Mouse (Mus musculus) limb, embryonic 14.5 days (tissue): ENCODE results near the gene Wipi2. TPM values are rescaled to one million over a fixed set of nuclear protein-coding genes. Genes with fewer than 3 reads are reported as not detected.

Experiments used
- ATAC-seq: fragments of 200-750 bp; cut with Nextera tagmentation; 2 replicates; pipeline ENCODE4 v1.8.0; 2017; ENCODE audit warnings: low read depth, moderate number of reproducible peaks, moderate TSS enrichment; ENCODE audit not compliant: low FRiP score
- DNase-seq: peaks from one replicate; pipeline ENCODE4 v3.0.0-alpha.2; 2015; ENCODE audit warnings: low spot score
- H3K27ac ChIP-seq: fragments of 300-500 bp; sonication (generic); replicated peaks from 2 replicates; pipeline ENCODE4 v1.5.1; 2014; ENCODE audit warnings: low read depth, mild to moderate bottlenecking, low read length, moderate library complexity, mixed read lengths
- H3K27me3 ChIP-seq: fragments of 300-500 bp; sonication (generic); 2 replicates; pipeline ENCODE4 v1.6.1; 2014; ENCODE audit warnings: low read length, mixed read lengths; ENCODE audit not compliant: control insufficient read depth, insufficient read depth
- H3K36me3 ChIP-seq: fragments of 300-500 bp; sonication (generic); 2 replicates; pipeline ENCODE4 v1.6.1; 2014; ENCODE audit warnings: mild to moderate bottlenecking, low read length, moderate library complexity, mixed read lengths; ENCODE audit not compliant: control insufficient read depth, insufficient read depth
- H3K4me1 ChIP-seq: fragments of 300-500 bp; sonication (generic); 2 replicates; pipeline ENCODE4 v1.6.1; 2014; ENCODE audit warnings: antibody characterized with exemption, low read length, mixed read lengths; ENCODE audit not compliant: control insufficient read depth, insufficient read depth
- H3K4me2 ChIP-seq: fragments of 300-500 bp; sonication (generic); replicated peaks from 2 replicates; pipeline ENCODE4 v1.6.1; 2014; ENCODE audit warnings: low read depth, mild to moderate bottlenecking, low read length, moderate library complexity; ENCODE audit not compliant: severe bottlenecking
- H3K4me3 ChIP-seq: fragments of 300-500 bp; sonication (generic); replicated peaks from 2 replicates; pipeline ENCODE4 v1.5.1; 2014; ENCODE audit warnings: low read length
- H3K9ac ChIP-seq: fragments of 300-500 bp; sonication (generic); 2 replicates; pipeline ENCODE4 v1.6.1; 2014; ENCODE audit warnings: mild to moderate bottlenecking, low read depth, low read length, moderate library complexity; ENCODE audit not compliant: severe bottlenecking
- H3K9me3 ChIP-seq: fragments of 300-500 bp; sonication (generic); 2 replicates; pipeline ENCODE4 v1.6.1; 2016; ENCODE audit warnings: low read length; ENCODE audit not compliant: control insufficient read depth
- POLR2A ChIP-seq: fragments of 200-500 bp; IDR thresholded peaks from 2 replicates; pipeline ENCODE4 v1.8.0; 2012; ENCODE audit warnings: inconsistent platforms, mild to moderate bottlenecking, moderate library complexity, borderline replicate concordance; ENCODE audit not compliant: insufficient read depth, insufficient read length; ENCODE audit errors: extremely low read depth
- WGBS: fragments of 180-500 bp; shearing (Covaris S2); extraction: QIAGEN DNeasy Blood & Tissue Kit; methylation state at CpG from one replicate; pipeline ENCODE4 v1.1.7; 2014; 5-methylcytosine and 5-hydroxymethylcytosine counted together
- polyA plus RNA-seq, 2 experiments: library from polyadenylated mRNA; depleted of rRNA in 1 of 2; stranded (reverse) in 1 of 2; unstranded in 1 of 2; fragments of >200 nt; fragmentation: Nextera tagmentation in 1 of 2; extraction: Ambion mirVana in 1 of 2; gene quantifications; 2 replicates each; pipeline versions ENCODE4 v1.2.1 to v1.2.3; 2012 to 2014

The Wipi2 gene
- polyA plus RNA-seq, 2 experiments = 37.4 to 50.4 TPM

GRCm38 (mm10) chr5:142628726-142629662, 1.5 kb downstream of the Wipi2 start:
- Histone ChIP-seq H3K9me3 (no peaks in the 10 kb centered on the region), H3K4me2 (peak overlapping the region; percentile 60), H3K27ac (peak overlapping the region; percentile 82), H3K4me1 (peaks cover 13% of the 10 kb centered on the region), H3K36me3 (peaks cover 13% of the 10 kb centered on the region), H3K27me3 (no peaks in the 10 kb centered on the region), H3K4me3 (peak overlapping the region; percentile 89), H3K9ac (peak overlapping the region; percentile 83)
- ATAC-seq (peak; percentile 98), DNase-seq (peak; percentile 94)
- TF ChIP-seq POLR2A = peak; percentile 94; the same call in 1 of the 2 replicates
- WGBS = under 1% methylated on average over 67 of the region's 69 CpGs

- ATAC-seq = peak; percentile 45
Observed at GRCm38 (mm10) chr5:142629663-142630025, 2.1 kb downstream of the Wipi2 start.

GRCm38 (mm10) chr5:142630224-142630623, 2.7 kb downstream of the Wipi2 start:
- Histone ChIP-seq H3K36me3 (peaks cover 17% of the 10 kb centered on the region), H3K4me2 (peak overlapping the region; percentile 60), H3K27ac (no peak overlapping the region), H3K9me3 (no peaks in the 10 kb centered on the region), H3K4me1 (peaks cover 13% of the 10 kb centered on the region), H3K4me3 (peak overlapping the region; percentile 89), H3K27me3 (no peaks in the 10 kb centered on the region), H3K9ac (peak overlapping the region; percentile 83)
- WGBS = 9% methylated on average over 6 of the region's 6 CpGs
- no peak for TF ChIP-seq POLR2A
- DNase-seq = no peak
- no peak for ATAC-seq

More at GRCm38 (mm10) chr5:142629663-142630025, 2.1 kb downstream of the Wipi2 start:
- Histone ChIP-seq H3K27ac (peak overlapping the region; percentile 74; the same call in 1 of the 2 replicates), H3K27me3 (no peaks in the 10 kb centered on the region), H3K9ac (peak overlapping the region; percentile 83), H3K36me3 (peaks cover 17% of the 10 kb centered on the region), H3K9me3 (no peaks in the 10 kb centered on the region), H3K4me3 (peak overlapping the region; percentile 89), H3K4me2 (peak overlapping the region; percentile 60), H3K4me1 (peaks cover 13% of the 10 kb centered on the region)
- 5% methylated on average over 32 of the region's 41 CpGs for WGBS
- no peak for DNase-seq
- no peak for TF ChIP-seq POLR2A

GRCm38 (mm10) chr5:142637823-142638222, 10.3 kb downstream of the Wipi2 start:
- Histone ChIP-seq H3K4me3 (no peak overlapping the region), H3K9me3 (no peaks in the 10 kb centered on the region), H3K27ac (no peak overlapping the region), H3K36me3 (peaks cover 58% of the 10 kb centered on the region), H3K4me2 (no peak overlapping the region), H3K27me3 (no peaks in the 10 kb centered on the region), H3K9ac (no peak overlapping the region), H3K4me1 (no peaks in the 10 kb centered on the region)
- no peak for TF ChIP-seq POLR2A
- 95% methylated on average over 5 of the region's 5 CpGs for WGBS
- ATAC-seq = no peak
- DNase-seq = no peak

- no peak for TF ChIP-seq POLR2A
- Histone ChIP-seq H3K9ac (no peak overlapping the region), H3K4me2 (no peak overlapping the region), H3K4me1 (no peaks in the 10 kb centered on the region), H3K4me3 (no peak overlapping the region), H3K9me3 (no peaks in the 10 kb centered on the region), H3K27me3 (no peaks in the 10 kb centered on the region), H3K27ac (no peak overlapping the region), H3K36me3 (peaks cover 49% of the 10 kb centered on the region)
- DNase-seq (no peak), ATAC-seq (no peak)
- WGBS = 85% methylated on average over 5 of the region's 5 CpGs
Observed at GRCm38 (mm10) chr5:142640088-142640487, 12.6 kb downstream of the Wipi2 start.
